Mouse (Mus musculus) heart, postnatal 0 days (tissue): ENCODE measurements around the gene Myod1. TPM values are rescaled to one million over a fixed set of nuclear protein-coding genes. Genes with fewer than 3 reads are reported as not detected.

ENCODE experiments used
- ATAC-seq: fragments of 200-750 bp; cut with Nextera tagmentation; 2 replicates; pipeline ENCODE4 v1.8.0; 2017; ENCODE audit warnings: low read depth, moderate number of reproducible peaks, moderate library complexity; ENCODE audit not compliant: insufficient read depth
- DNase-seq: peaks from one replicate; pipeline ENCODE4 v3.0.0-alpha.2; 2016; ENCODE audit warnings: low spot score
- H3K27ac ChIP-seq: fragments of 300-500 bp; sonication (generic); 2 replicates; pipeline ENCODE4 v1.5.1; 2014; ENCODE audit warnings: low read depth, mild to moderate bottlenecking
- H3K27me3 ChIP-seq: fragments of 300-500 bp; sonication (generic); 2 replicates; pipeline ENCODE4 v1.6.1; 2014; ENCODE audit warnings: low read length, mixed read lengths; ENCODE audit not compliant: control insufficient read depth, insufficient read depth
- H3K36me3 ChIP-seq: fragments of 300-500 bp; sonication (generic); replicated peaks from 2 replicates; pipeline ENCODE4 v1.6.1; 2014; ENCODE audit warnings: low read length, mixed read lengths; ENCODE audit not compliant: control insufficient read depth, insufficient read depth
- H3K4me1 ChIP-seq: fragments of 300-500 bp; sonication (generic); 2 replicates; pipeline ENCODE4 v1.6.1; 2014; ENCODE audit warnings: antibody characterized with exemption; ENCODE audit not compliant: control insufficient read depth, insufficient read depth
- H3K4me2 ChIP-seq: fragments of 300-500 bp; sonication (generic); 2 replicates; pipeline ENCODE4 v1.6.1; 2014; ENCODE audit warnings: low read depth, mild to moderate bottlenecking, low read length, moderate library complexity
- H3K4me3 ChIP-seq: fragments of 300-500 bp; sonication (generic); 2 replicates; pipeline ENCODE4 v1.5.1; 2014; ENCODE audit warnings: low read depth, low read length
- H3K9ac ChIP-seq: fragments of 300-500 bp; sonication (generic); replicated peaks from 2 replicates; pipeline ENCODE4 v1.6.1; 2014; ENCODE audit warnings: low read depth, low read length, mixed read lengths
- H3K9me3 ChIP-seq: fragments of 300-500 bp; sonication (generic); replicated peaks from 2 replicates; pipeline ENCODE4 v1.6.1; 2016; ENCODE audit warnings: low read length; ENCODE audit not compliant: control insufficient read depth
- CTCF ChIP-seq: IDR thresholded peaks from 2 replicates; pipeline ENCODE4 v1.5.1; 2016; ENCODE audit warnings: antibody characterized with exemption, control low read depth, low read depth
- EP300 ChIP-seq: IDR thresholded peaks from 2 replicates; pipeline ENCODE4 v1.6.1; 2016; ENCODE audit warnings: antibody characterized with exemption, low read depth
- WGBS: fragments of 180-500 bp; shearing (Covaris S2); extraction: QIAGEN DNeasy Blood & Tissue Kit; methylation state at CpG from one replicate; pipeline ENCODE4 v1.1.7; 2014; 5-methylcytosine and 5-hydroxymethylcytosine counted together
- polyA plus RNA-seq: library from polyadenylated mRNA; unstranded; fragments of >200 nt; fragmentation: Nextera tagmentation; extraction: Ambion mirVana; gene quantifications from 2 replicates; pipeline ENCODE4 v1.2.1, GENCODE M21; 2015
- total RNA-seq: library from RNA; depleted of rRNA; stranded (reverse); fragments of >200 nt; gene quantifications from 2 replicates; pipeline ENCODE4 v1.2.3, GENCODE M21; 2014; ENCODE audit warnings: low replicate concordance; rRNA removed

Gene Myod1
- total RNA-seq (not detected in 2 replicates), polyA plus RNA-seq (not detected in 2 replicates)

GRCm38 (mm10) chr7:46376172-46377007 is at the start of gene Myod1:
TSS of gene Myod1 (plus strand) at chr7:46376474.
- Histone ChIP-seq H3K4me1 (no peaks in the 10 kb centered on the region), H3K4me2 (no peak within 1 kb of the TSS), H3K27ac (no peak within 1 kb of the TSS), H3K36me3 (no peaks in the 10 kb centered on the region), H3K27me3 (peaks cover 81% of the 10 kb centered on the region), H3K9me3 (no peaks in the 10 kb centered on the region), H3K9ac (no peak within 1 kb of the TSS), H3K4me3 (peak within 1 kb of the TSS; percentile 11; the same call in 1 of the 2 replicates)
- DNase-seq (no peak), ATAC-seq (no peak)
- TF ChIP-seq EP300 = no peak
- TF ChIP-seq CTCF = no peak
- 4% methylated on average over 44 of the region's 44 CpGs for WGBS

GRCm38 (mm10) chr7:46327896-46328295 is 48.4 kb upstream of the Myod1 start:
- TF ChIP-seq EP300 (no peak), CTCF (no peak)
- H3K9ac ChIP-seq = no peak overlapping the region
- 37% methylated on average over 4 of the region's 4 CpGs for WGBS

GRCm38 (mm10) chr7:46337397-46337796 is 38.9 kb upstream of the Myod1 start:
- Histone ChIP-seq H3K36me3 (no peaks in the 10 kb centered on the region), H3K9ac (no peak overlapping the region), H3K27ac (no peak overlapping the region), H3K9me3 (no peaks in the 10 kb centered on the region), H3K4me2 (no peak overlapping the region), H3K4me1 (no peaks in the 10 kb centered on the region), H3K4me3 (no peak overlapping the region), H3K27me3 (no peaks in the 10 kb centered on the region)
- WGBS = 92% methylated on average over 9 of the region's 9 CpGs
- TF ChIP-seq EP300 (no peak), CTCF (no peak)
- ATAC-seq (no peak), DNase-seq (no peak)

More at GRCm38 (mm10) chr7:46327896-46328295, 48.4 kb upstream of the Myod1 start:
- no peaks in the 10 kb centered on the region for H3K9me3 ChIP-seq
- no peak overlapping the region for H3K4me2 ChIP-seq
- no peaks in the 10 kb centered on the region for H3K27me3 ChIP-seq
- DNase-seq = no peak
- H3K27ac ChIP-seq = no peak overlapping the region
- no peaks in the 10 kb centered on the region for H3K4me1 ChIP-seq
- H3K36me3 ChIP-seq = no peaks in the 10 kb centered on the region
- H3K4me3 ChIP-seq = no peak overlapping the region
- no peak for ATAC-seq

- H3K4me2 ChIP-seq = no peak overlapping the region
- H3K27ac ChIP-seq = no peak overlapping the region
- no peak overlapping the region for H3K9ac ChIP-seq
- H3K4me3 ChIP-seq = no peak overlapping the region
- no peaks in the 10 kb centered on the region for H3K36me3 ChIP-seq
- DNase-seq (no peak), ATAC-seq (no peak)
- no peaks in the 10 kb centered on the region for H3K4me1 ChIP-seq
- TF ChIP-seq CTCF = no peak
- TF ChIP-seq EP300 = no peak
- WGBS = 48% methylated on average over 3 of the region's 3 CpGs
- no peaks in the 10 kb centered on the region for H3K27me3 ChIP-seq
- no peaks in the 10 kb centered on the region for H3K9me3 ChIP-seq
Measured at GRCm38 (mm10) chr7:46339818-46340217, 36.5 kb upstream of the Myod1 start.

- no peak for ATAC-seq
- no peak overlapping the region for H3K4me2 ChIP-seq
- no peaks in the 10 kb centered on the region for H3K27me3 ChIP-seq
- H3K9me3 ChIP-seq = no peaks in the 10 kb centered on the region
- H3K36me3 ChIP-seq = no peaks in the 10 kb centered on the region
- DNase-seq = no peak
- no peak overlapping the region for H3K4me3 ChIP-seq
- no peak overlapping the region for H3K27ac ChIP-seq
- 73% methylated on average over 5 of the region's 5 CpGs for WGBS
- TF ChIP-seq EP300 = no peak
- TF ChIP-seq CTCF = no peak
- H3K4me1 ChIP-seq = no peaks in the 10 kb centered on the region
- no peak overlapping the region for H3K9ac ChIP-seq
Measured at GRCm38 (mm10) chr7:46340295-46340694, 36.0 kb upstream of the Myod1 start.
